Mouse (Mus musculus) small intestine, adult 2 months (tissue): Measurements from ENCODE around the gene Trim2.

Experiments used
- CTCF ChIP-seq: fragments of 200-500 bp; IDR thresholded peaks from 2 replicates; pipeline ENCODE4 v1.5.1; 2012; ENCODE audit warnings: low read depth, mild to moderate bottlenecking, control low read depth, inconsistent platforms, low read length, moderate library complexity, mixed read lengths; ENCODE audit not compliant: insufficient replicate concordance, insufficient read length; ENCODE audit errors: extremely low read depth
- POLR2A ChIP-seq: fragments of 200-500 bp; IDR thresholded peaks from 2 replicates; pipeline ENCODE4 v1.6.1; 2012; ENCODE audit warnings: low read depth, mild to moderate bottlenecking, control low read depth, inconsistent platforms, low read length, moderate library complexity

GRCm38 (mm10) chr3:84260024-84260535, 46.6 kb downstream of the Trim2 start:
- TF ChIP-seq POLR2A (no peak), CTCF (no peak)
